Mouse (Mus musculus): ENCODE measurements around the gene Il31.

GRCm38 (mm10) chr5:123525916-123526495 lies 36.7 kb upstream of the Il31 start:
- no peak for TF ChIP-seq CTCF (IDR thresholded peaks at IDR 0.05; ENCODE audit: control insufficient read depth, insufficient read depth, insufficient read length)
- no peak for TF ChIP-seq USF1 (IDR thresholded peaks at IDR 0.05; ENCODE audit: low read depth)
- no peak for TF ChIP-seq CEBPB (IDR thresholded peaks at IDR 0.05; ENCODE audit: low read depth)
- no peak for TF ChIP-seq MYOD1 (IDR thresholded peaks at IDR 0.05; ENCODE audit: control insufficient read depth, insufficient read length, low read depth)
- TF ChIP-seq MAX (IDR thresholded peaks at IDR 0.05) = no peak
- no peak for TF ChIP-seq FOSL1 (IDR thresholded peaks at IDR 0.05; ENCODE audit: insufficient read depth, low read length, poor library complexity, severe bottlenecking)

Data from C2C12 (cell line).